Mouse (Mus musculus) telencephalon, adult 2 months (tissue): ENCODE measurements around the gene Olfr539.
"Not testable (repeated sequence)": the region's sequence is repeated elsewhere in the genome, so short reads cannot be mapped to it uniquely, and the experiment has no call there.

Experiments
- DNase-seq: peaks from one replicate; pipeline ENCODE4 v3.0.0-alpha.2; 2011; ENCODE audit warnings: low read depth, low spot score

Gene Olfr539

GRCm38 (mm10) chr7:140659630-140660029 lies at the start of gene Olfr539:
Gene Olfr539 (plus strand): TSS chr7:140659930.
- no peak for DNase-seq

- not testable (repeated sequence) for DNase-seq
Measured at GRCm38 (mm10) chr7:140628670-140629069, 31.1 kb upstream of the Olfr539 start, which contains the start of gene Olfr61. Gene Olfr61 (plus strand): TSS chr7:140628970.

- DNase-seq = no peak
Measured at GRCm38 (mm10) chr7:140630559-140630958, 29.2 kb upstream of the Olfr539 start.

DNA sequence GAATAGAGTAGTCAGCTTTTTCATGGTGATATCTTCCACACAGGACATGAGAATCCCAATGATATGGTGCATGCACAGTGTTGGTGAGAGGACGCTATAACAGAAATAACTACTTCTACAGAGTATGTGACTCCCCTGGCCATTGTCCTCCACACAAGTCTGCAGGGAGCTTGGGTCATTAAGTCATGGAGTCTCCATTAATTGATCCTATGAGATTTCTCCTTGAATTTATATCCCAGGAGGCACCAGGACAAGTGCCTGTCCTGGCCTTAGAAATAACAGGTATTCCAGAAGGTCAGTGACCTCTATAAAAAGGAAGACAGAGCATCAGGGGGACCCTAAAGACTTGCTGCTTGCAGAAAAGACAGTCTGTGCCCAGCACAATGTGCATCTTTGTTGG lies 13.6 kb upstream of the Olfr539 start, which contains the start of gene Olfr53:
TSS of gene Olfr53 (plus strand) at position 301 of the 400 bp plus-strand sequence.
- no peak for DNase-seq

GRCm38 (mm10) chr7:140670693-140671092 lies 11.0 kb downstream of the Olfr539 start:
- DNase-seq = not testable (repeated sequence)

GRCm38 (mm10) chr7:140675863-140676262 lies 16.1 kb downstream of the Olfr539 start:
- no peak for DNase-seq

- DNase-seq = not testable (repeated sequence)
Measured at GRCm38 (mm10) chr7:140679591-140679990, 19.9 kb downstream of the Olfr539 start.

DNA sequence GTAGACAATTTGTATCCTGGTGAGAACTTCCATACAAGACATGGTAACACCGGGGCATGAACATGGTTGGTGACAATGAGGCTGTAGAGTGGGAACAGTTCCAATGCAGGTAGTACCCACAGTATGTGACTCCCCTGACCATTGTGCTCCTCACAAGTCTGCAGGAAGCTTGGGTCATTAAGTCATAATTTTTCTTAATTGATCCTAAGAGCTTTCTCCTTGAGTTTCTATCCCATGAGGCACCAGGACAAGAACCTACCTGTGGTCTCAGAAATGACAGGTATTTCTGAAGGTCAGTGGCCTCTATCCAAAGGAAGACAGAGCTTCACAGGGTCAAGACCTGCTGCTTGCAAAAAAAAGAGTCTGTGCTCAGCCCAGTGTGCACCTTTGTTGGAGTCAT lies 21.9 kb downstream of the Olfr539 start, which contains the start of gene Olfr45:
TSS of gene Olfr45 (plus strand) at position 301 of the 400 bp plus-strand sequence.
- DNase-seq = no peak

DNA sequence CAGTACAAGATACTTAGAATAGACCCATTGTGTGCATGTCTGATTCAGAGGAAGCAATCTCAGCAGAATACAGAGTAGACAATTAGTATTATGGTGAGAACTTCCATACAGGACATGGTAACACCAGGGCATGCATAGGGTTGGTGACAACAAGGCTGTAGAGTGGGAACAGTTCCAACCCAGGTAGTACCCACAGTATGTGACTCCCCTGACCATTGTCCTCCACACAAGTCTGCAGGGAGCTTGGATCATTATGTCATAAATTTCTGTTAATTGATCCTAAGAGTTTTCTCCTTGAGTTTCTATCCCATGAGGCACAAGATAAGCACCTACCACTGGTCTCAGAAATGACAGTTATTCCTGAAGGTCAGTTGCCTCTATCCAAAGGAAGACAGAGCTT lies 37.2 kb downstream of the Olfr539 start, which contains the start of gene Olfr541:
TSS of gene Olfr541 (plus strand) at position 301 of the 400 bp plus-strand sequence.
- no peak for DNase-seq

DNA sequence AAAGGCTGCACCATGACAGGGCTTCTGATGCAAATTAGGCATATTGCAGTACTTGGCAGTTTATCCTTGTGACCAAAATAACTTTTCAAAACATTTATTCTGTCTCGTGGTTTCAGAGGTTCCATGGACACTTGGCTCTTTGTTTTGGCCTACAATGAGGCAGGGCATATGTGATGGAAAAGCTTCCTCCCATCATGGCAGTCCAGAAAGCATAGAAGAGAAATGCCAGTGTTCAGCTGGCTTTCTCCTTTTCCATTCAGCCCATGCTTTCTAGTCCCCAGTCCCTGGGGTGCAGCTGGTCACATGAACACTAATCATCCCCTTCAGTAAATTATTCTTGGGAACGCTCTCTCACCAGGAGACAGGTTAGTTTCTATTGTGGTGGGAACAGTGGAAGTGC lies 46.6 kb downstream of the Olfr539 start:
- no peak for DNase-seq

DNA sequence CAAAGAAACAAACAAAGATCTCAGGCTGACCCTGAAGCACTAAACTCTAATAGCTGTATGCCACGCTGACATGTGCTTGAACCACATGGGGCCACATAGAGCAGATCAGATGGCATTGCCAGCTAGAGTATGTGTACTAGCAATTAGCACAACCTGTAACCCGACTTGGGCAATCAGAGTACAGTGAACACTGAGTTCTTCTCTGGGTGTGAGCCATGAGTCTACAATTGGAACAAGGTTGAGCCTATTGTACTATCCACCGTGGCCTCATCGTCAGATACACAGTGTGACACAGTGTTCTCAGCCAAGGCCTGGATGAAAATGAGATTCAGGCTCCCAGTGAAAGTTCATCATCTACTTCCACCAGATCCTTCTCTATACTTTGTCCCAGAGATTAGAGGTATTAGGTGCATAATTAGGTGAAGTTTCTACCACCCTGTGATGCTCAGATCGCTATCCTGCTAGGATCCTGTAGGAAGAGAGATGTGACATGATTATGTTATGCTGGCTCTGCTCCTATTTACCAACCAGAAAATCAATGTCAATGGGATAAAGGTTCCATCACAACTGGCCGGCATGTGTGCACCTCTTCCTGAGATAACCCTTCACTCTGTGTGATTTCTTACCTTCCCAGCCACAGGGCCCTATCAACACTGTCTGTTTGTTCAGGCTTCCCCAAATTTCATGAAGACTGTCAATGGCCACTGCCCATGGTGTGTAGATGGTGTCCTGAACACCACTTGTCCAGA lies 48.0 kb downstream of the Olfr539 start:
- DNase-seq = no peak

- no peak for DNase-seq
Measured at GRCm38 (mm10) chr7:140717155-140718055, 57.7 kb downstream of the Olfr539 start.

DNA sequence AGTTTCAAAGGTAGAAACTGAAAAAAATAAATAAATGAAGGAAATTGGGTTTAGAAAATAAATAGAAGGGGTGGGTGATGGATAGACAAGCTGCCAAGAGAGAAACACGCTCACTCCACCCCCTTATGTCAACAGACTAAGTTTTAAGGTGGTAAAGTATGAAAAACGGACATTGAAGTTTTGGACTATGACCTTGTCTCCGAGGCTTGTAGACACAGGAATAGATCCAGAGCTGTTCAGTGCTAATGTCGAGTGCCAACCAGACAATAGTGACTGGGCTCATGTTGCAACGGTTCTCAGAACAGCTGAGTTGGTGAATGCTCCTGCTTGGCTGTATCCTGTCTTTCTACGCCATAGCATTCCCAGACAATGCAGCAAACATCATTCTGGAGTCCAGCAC lies 61.4 kb downstream of the Olfr539 start:
- no peak for DNase-seq

- DNase-seq = no peak
Measured at GRCm38 (mm10) chr7:140725558-140725957, 65.8 kb downstream of the Olfr539 start.
